ENCODE assay signal across 17 mouse cellular contexts in genomic region chr6:146152843-146153242, GRCm38 (mm10).
"Had no signal": no experiment of that assay in that cellular context is flagged by ENCODE, and none has a peak within 500 bp of the region (broad histone marks: within the 10 kb centered on the region; RNA-seq: fewer than 3 reads in every experiment).

No protein-coding gene starts in this region.

- H3K4me3 ChIP-seq: lung, embryonic 15.5 days; megakaryocyte, embryonic 14.5 days; midbrain, embryonic 12.5 days; neural tube, embryonic 12.5 days; stomach, embryonic 15.5 days had no signal

- H3K4me1 ChIP-seq: lung, embryonic 15.5 days; midbrain, embryonic 12.5 days; neural tube, embryonic 12.5 days; stomach, embryonic 15.5 days had no signal

- ATAC-seq: lung, postnatal 0 days; midbrain, embryonic 16.5 days had no signal

- H3K27me3 ChIP-seq: lung, embryonic 15.5 days; megakaryocyte, embryonic 14.5 days; midbrain, embryonic 12.5 days; neural tube, embryonic 12.5 days; stomach, embryonic 15.5 days had no signal

- DNase-seq: lung, adult 2 months; lung, postnatal 14 days; lung, postnatal 36 days; midbrain, embryonic 14.5 days; right cerebral cortex, postnatal 14 days; thymus, adult 2 months; thymus, postnatal 25 days; thymus, postnatal 4 days had no signal

- H3K27ac ChIP-seq: lung, embryonic 15.5 days; macrophage; midbrain, embryonic 12.5 days; neural tube, embryonic 12.5 days; stomach, embryonic 15.5 days; stomach, postnatal 0 days had no signal
